Mouse (Mus musculus): ENCODE measurements around the gene Pcbp1.
"Not testable (repeated sequence)": the region's sequence is repeated elsewhere in the genome, so short reads cannot be mapped to it uniquely, and the experiment has no call there.

The Pcbp1 gene

DNA sequence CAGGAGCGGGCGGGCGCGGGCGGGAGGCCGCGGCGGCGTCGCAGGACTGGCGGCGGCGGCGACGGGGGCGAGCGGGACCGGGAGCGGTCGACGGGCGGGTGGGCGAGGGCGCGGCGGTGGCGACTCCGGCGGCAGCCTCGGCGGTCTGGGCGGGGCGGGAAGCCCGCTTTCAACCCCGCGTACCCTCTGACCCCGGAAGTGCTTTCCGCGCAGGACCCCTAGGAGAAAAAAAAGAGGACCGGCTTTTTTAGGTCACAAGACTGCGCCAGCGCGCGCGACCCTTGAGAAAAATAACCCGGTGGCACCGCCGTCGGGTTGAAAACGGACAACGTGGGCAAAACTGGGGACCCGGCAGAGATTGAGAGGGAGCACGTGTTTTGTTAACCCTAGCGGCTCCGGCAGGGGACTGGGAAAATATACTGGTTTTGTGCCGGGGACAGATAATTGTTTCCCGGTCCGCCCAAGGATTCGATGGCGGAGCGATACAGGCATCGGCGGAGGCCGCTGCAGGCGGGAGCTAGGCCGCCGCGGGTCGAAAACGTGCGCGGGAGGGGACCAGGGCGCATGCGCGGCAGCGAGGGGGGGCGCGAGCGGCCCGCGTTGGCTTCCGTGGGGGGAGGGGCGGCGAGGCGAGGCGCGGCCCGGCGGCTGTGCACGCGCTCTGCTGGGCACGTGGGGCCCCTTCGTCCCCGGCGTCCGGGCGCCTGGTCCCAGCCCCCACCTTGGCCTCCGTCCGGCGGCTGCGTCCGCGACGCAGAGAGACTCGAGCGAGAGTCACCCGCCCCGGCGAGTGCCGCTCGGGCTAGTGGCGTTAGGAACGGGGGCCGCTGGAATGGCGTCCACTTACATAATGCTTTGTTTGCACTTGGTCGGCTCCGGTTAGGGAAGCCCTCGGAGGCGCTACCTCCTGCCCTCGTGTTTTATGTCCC is at the start of gene Pcbp1:
Gene Pcbp1, minus strand, starts transcription at position 290 of the 929 bp plus-strand sequence.
- peak; percentile 98 for DNase-seq (ENCODE audit: low read depth, low spot score)
- H3K36me3 ChIP-seq (ENCODE audit: control insufficient read depth, insufficient read depth, low read length, poor library complexity, severe bottlenecking): peaks cover 1% of the 10 kb centered on the region; the same call in 1 of the 2 replicates
- no peaks in the 10 kb centered on the region for H3K27me3 ChIP-seq (ENCODE audit: control insufficient read depth, insufficient read depth, low read length, poor library complexity, severe bottlenecking)

GRCm38 (mm10) chr6:86574495-86574894 is 48.4 kb upstream of the Pcbp1 start:
- Histone ChIP-seq H3K27me3 (ENCODE audit: control insufficient read depth, insufficient read depth, low read length, poor library complexity, severe bottlenecking) (no peaks in the 10 kb centered on the region), H3K36me3 (ENCODE audit: control insufficient read depth, insufficient read depth, low read length, poor library complexity, severe bottlenecking) (no peaks in the 10 kb centered on the region)
- no peak for DNase-seq (ENCODE audit: low read depth, low spot score)

GRCm38 (mm10) chr6:86570830-86571229 is 44.7 kb upstream of the Pcbp1 start:
- Histone ChIP-seq H3K36me3 (ENCODE audit: control insufficient read depth, insufficient read depth, low read length, poor library complexity, severe bottlenecking) (no peaks in the 10 kb centered on the region), H3K27me3 (ENCODE audit: control insufficient read depth, insufficient read depth, low read length, poor library complexity, severe bottlenecking) (no peaks in the 10 kb centered on the region; the same call in 1 of the 2 replicates)
- DNase-seq (ENCODE audit: low read depth, low spot score): peak; percentile 69

- DNase-seq (ENCODE audit: low read depth, low spot score): peak; percentile 29
- Histone ChIP-seq H3K36me3 (ENCODE audit: control insufficient read depth, insufficient read depth, low read length, poor library complexity, severe bottlenecking) (peaks cover 3% of the 10 kb centered on the region; the same call in 1 of the 2 replicates), H3K27me3 (ENCODE audit: control insufficient read depth, insufficient read depth, low read length, poor library complexity, severe bottlenecking) (no peaks in the 10 kb centered on the region; the same call in 1 of the 2 replicates)
Observed at GRCm38 (mm10) chr6:86569461-86569820, 43.3 kb upstream of the Pcbp1 start.

- peaks cover 4% of the 10 kb centered on the region; the same call in 1 of the 2 replicates for H3K36me3 ChIP-seq (ENCODE audit: control insufficient read depth, insufficient read depth, low read length, poor library complexity, severe bottlenecking)
- no peak for DNase-seq (ENCODE audit: low read depth, low spot score)
- no peaks in the 10 kb centered on the region; the same call in 1 of the 2 replicates for H3K27me3 ChIP-seq (ENCODE audit: control insufficient read depth, insufficient read depth, low read length, poor library complexity, severe bottlenecking)
Observed at GRCm38 (mm10) chr6:86568816-86569460, 42.8 kb upstream of the Pcbp1 start.

GRCm38 (mm10) chr6:86565782-86566181 is 39.7 kb upstream of the Pcbp1 start:
- H3K27me3 ChIP-seq (ENCODE audit: control insufficient read depth, insufficient read depth, low read length, poor library complexity, severe bottlenecking): no peaks in the 10 kb centered on the region; the same call in 1 of the 2 replicates

GRCm38 (mm10) chr6:86557182-86557581 is 31.1 kb upstream of the Pcbp1 start:
- not testable (repeated sequence) for H3K36me3 ChIP-seq (ENCODE audit: control insufficient read depth, insufficient read depth, low read length, poor library complexity, severe bottlenecking); H3K27me3 ChIP-seq (ENCODE audit: control insufficient read depth, insufficient read depth, low read length, poor library complexity, severe bottlenecking)
- DNase-seq (ENCODE audit: low read depth, low spot score): peak; percentile 51

More at GRCm38 (mm10) chr6:86565782-86566181, 39.7 kb upstream of the Pcbp1 start:
- no peak for DNase-seq (ENCODE audit: low read depth, low spot score)
- peaks cover 7% of the 10 kb centered on the region for H3K36me3 ChIP-seq (ENCODE audit: control insufficient read depth, insufficient read depth, low read length, poor library complexity, severe bottlenecking)

GRCm38 (mm10) chr6:86556345-86557058 is 30.4 kb upstream of the Pcbp1 start:
- no peaks in the 10 kb centered on the region for H3K27me3 ChIP-seq (ENCODE audit: control insufficient read depth, insufficient read depth, low read length, poor library complexity, severe bottlenecking)
- no peak for DNase-seq (ENCODE audit: low read depth, low spot score)
- H3K36me3 ChIP-seq (ENCODE audit: control insufficient read depth, insufficient read depth, low read length, poor library complexity, severe bottlenecking): peaks cover 6% of the 10 kb centered on the region

DNA sequence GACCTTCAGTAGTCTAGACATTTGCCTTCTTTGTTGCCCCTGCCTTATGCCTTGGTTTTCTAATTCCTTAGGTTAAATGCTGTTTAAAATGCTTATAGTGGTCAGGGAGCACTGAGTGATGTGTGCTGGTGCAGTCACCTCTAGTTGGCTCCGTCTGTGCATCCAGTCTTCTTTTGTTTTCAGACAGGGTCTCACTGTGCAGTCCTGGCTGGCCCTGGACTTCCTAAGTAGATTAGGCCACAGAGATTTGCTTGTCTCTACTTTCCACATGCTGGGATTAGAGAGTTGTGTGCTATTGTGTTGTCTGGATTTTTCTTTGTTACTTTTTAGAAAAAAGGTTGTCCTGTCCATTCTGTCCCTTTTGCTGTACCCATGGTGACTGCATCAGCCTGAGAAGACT is 24.5 kb upstream of the Pcbp1 start:
- no peak for DNase-seq (ENCODE audit: low read depth, low spot score)
- Histone ChIP-seq H3K36me3 (ENCODE audit: control insufficient read depth, insufficient read depth, low read length, poor library complexity, severe bottlenecking) (peaks cover 14% of the 10 kb centered on the region), H3K27me3 (ENCODE audit: control insufficient read depth, insufficient read depth, low read length, poor library complexity, severe bottlenecking) (no peaks in the 10 kb centered on the region)

DNA sequence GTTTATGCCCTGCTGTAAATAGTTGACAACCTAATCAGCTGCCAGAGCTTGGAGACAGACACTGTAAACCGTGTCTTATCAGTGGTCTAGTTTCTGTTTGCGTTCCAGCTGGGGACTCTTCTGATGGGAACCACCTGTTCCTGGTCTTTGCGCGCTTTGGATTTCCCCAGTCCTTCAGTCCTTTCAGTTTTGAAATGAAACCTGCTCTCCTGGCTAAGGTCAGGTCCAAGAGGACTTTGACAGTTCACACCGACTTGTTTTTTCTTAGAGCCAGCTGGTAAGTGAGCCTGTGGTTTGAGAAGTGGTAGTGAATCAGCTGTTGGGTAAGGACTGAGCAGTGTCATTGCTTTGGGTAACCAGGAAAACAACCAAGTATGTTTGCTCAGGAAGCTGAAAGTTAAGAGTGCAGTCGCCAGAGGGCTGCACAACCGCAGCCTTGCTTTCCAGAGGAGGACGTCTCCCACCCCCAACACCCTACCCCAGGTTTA is 21.8 kb upstream of the Pcbp1 start:
- no peak for DNase-seq (ENCODE audit: low read depth, low spot score)
- Histone ChIP-seq H3K27me3 (ENCODE audit: control insufficient read depth, insufficient read depth, low read length, poor library complexity, severe bottlenecking) (no peaks in the 10 kb centered on the region), H3K36me3 (ENCODE audit: control insufficient read depth, insufficient read depth, low read length, poor library complexity, severe bottlenecking) (peaks cover 17% of the 10 kb centered on the region)

DNA sequence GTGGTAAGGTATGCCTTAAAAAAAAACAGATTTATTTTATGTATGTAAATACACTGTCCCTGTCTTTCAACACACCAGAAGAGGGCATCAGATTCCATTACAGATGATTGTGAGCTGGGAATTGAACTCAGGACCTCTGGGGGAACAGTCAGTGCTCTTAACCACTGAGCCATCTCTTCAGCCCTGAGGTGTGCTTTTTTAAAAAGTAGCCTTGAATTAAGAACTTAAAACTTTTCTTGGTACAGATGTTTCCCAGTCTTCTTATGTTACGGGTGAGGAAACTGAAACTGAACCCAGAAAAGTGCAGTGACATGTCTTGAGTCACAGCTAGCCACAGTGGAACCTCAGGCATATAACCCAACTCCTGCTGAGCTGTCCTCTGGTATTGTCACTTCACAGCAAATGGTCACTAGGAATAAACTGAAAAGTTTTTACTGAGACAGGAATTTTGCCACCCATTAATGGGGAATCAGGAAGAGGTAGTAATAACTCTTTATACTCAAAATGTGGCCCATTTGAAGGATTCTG is 21.2 kb upstream of the Pcbp1 start:
- H3K27me3 ChIP-seq (ENCODE audit: control insufficient read depth, insufficient read depth, low read length, poor library complexity, severe bottlenecking): no peaks in the 10 kb centered on the region
- DNase-seq (ENCODE audit: low read depth, low spot score): no peak
- H3K36me3 ChIP-seq (ENCODE audit: control insufficient read depth, insufficient read depth, low read length, poor library complexity, severe bottlenecking): peaks cover 17% of the 10 kb centered on the region

GRCm38 (mm10) chr6:86545236-86545635 is 19.1 kb upstream of the Pcbp1 start:
- DNase-seq (ENCODE audit: low read depth, low spot score): peak; percentile 70
- Histone ChIP-seq H3K27me3 (ENCODE audit: control insufficient read depth, insufficient read depth, low read length, poor library complexity, severe bottlenecking) (no peaks in the 10 kb centered on the region), H3K36me3 (ENCODE audit: control insufficient read depth, insufficient read depth, low read length, poor library complexity, severe bottlenecking) (peaks cover 16% of the 10 kb centered on the region)

DNA sequence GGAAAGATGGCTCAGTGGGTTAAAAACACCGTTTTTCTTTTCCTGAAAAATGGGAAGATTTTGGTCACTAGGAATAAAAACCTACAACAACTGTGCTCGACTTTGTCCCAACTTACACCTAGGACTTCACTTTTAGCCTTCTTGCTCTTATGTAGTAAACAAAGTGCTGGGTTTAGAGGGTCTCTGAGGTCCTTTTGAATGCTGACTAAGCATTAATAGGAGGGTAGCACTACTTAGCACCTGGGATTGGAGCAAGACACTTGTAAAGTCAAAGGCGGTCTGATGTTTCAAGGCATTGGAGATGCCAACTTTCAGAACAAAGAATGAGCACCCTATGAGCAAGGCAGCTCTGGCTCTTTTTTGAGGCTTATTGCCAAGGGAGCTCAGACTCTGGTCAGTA is 17.7 kb upstream of the Pcbp1 start:
- Histone ChIP-seq H3K27me3 (ENCODE audit: control insufficient read depth, insufficient read depth, low read length, poor library complexity, severe bottlenecking) (no peaks in the 10 kb centered on the region), H3K36me3 (ENCODE audit: control insufficient read depth, insufficient read depth, low read length, poor library complexity, severe bottlenecking) (peaks cover 13% of the 10 kb centered on the region)
- no peak for DNase-seq (ENCODE audit: low read depth, low spot score)

DNA sequence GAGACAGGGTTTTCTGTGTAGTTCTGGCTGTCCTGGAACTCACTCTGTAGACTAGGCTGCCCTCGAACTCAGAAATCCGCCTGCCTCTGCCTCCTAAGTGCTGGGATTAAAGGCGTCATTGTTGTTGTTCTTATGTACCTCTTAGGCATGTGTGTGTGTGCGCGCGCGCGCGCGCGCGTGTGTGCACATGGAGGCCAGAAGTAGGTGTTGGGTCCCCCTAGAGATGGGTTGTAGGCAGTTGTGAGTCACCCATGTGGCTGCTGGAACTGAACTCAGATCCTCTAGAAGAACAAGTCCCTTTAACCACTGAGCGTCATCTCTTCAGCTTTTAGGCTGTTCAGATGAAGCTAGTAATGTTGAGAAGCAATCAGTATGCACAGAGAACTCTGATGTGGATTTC is 16.9 kb upstream of the Pcbp1 start:
- DNase-seq (ENCODE audit: low read depth, low spot score): no peak
- Histone ChIP-seq H3K27me3 (ENCODE audit: control insufficient read depth, insufficient read depth, low read length, poor library complexity, severe bottlenecking) (no peaks in the 10 kb centered on the region), H3K36me3 (ENCODE audit: control insufficient read depth, insufficient read depth, low read length, poor library complexity, severe bottlenecking) (peaks cover 12% of the 10 kb centered on the region)
